Mouse (Mus musculus) urinary bladder, adult 18-20 months (tissue): ENCODE data around the gene Slc38a3.

Experiments
- DNase-seq, 2 experiments: peaks; one replicate each; pipeline ENCODE4 v3.0.0; 2022; ENCODE audit warnings: low spot score in 2 of 2, mixed read lengths in 2 of 2

Slc38a3 gene

DNA sequence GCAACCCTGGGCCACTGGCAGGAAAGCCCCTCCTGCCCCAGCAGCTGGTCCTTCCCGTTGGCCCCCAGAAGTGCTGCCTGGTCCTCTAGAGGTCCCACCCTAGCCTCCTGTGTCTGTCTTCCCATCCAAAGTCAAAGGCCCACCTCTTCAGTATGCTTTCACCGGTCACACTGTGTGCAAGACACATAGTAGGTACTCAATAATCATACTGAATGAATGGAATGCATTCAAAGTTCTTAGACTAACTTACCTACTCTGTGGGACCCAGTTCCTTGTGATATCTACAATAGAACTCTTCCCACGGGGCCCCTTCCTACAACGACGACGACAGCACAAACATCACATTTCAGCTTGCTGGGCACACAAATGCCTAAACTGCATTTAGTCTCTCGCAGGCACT is 4.0 kb downstream of the Slc38a3 start:
- DNase-seq: no peak

DNA sequence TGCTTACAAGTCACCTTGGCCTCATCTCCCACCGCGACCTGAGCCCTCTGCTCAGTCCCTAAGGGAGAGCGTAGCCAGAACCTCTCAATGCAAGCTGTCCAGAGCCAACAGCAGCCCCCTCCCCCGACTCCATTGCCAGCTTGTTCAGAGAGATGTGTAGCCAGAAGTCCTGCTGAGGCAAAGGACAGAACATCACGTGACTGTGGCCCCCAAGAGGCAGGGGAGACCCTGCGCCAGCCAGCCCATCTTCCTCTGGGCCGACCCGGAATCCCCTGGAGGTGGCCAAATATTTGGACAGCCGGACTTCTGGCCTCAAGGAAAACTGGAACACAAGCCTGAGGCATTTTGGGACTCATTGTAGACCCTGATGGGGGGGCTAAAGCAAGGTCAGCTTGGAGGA is 5.8 kb downstream of the Slc38a3 start:
- no peak for DNase-seq

DNA sequence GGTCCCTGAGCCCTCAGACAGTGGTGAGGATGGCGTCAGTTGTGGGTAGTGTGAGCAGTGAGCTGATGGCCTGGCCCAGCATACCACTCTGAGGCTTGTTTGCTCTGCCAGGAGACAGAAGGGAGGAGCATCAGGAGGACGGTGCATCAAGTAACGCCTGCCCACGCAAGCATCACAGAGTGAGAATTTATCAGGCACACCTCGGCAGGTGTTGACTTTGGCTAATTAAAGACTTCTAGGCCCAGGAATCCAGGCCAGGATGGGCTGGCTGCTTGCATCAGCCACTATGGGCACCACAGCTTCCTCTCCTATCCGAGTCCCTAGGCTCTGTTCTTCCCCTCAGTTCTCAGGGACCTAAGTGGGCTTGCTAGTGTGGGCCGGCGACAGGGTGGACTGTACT is 7.0 kb downstream of the Slc38a3 start:
- no peak for DNase-seq

DNA sequence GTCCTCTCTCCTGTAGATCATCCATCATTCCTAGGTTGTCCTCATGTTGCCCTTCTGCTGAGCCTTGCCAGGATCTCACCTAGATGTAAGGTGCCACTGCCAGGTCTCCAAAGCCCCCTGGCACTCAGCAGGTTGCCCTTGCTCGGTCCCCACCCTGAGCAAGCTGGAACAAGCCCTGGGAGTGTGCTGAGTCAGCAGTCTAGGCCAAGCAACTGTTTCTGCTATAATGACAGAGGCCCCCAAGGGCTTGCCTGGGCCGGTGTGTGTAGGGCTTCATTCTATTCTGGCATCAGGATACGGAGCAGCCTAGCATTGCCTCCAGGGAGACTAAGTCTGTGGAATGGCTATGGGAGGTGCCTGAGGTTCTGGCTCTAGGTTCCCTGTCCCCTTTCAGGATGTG is 8.6 kb downstream of the Slc38a3 start:
- DNase-seq: no peak

DNA sequence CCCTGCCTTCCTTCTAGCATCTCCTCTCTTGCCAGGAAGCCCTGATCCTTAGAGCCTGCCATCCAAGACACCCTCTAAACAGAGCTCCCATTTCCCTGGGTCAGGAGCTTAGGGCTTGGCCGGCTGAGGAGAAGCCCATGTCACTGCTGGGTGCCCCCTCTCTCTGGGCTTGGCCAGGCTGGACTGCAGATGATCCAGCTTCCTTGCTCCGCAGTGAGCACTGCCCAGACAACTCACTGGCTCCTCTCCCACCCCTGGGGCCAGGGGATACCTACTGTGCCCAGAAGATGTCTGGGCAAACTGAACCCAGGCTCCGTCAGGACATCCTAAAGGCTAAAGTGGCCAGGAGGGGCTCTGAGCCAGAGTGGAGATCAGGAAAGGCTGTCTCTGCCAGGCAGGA is 9.4 kb downstream of the Slc38a3 start:
- no peak for DNase-seq

DNA sequence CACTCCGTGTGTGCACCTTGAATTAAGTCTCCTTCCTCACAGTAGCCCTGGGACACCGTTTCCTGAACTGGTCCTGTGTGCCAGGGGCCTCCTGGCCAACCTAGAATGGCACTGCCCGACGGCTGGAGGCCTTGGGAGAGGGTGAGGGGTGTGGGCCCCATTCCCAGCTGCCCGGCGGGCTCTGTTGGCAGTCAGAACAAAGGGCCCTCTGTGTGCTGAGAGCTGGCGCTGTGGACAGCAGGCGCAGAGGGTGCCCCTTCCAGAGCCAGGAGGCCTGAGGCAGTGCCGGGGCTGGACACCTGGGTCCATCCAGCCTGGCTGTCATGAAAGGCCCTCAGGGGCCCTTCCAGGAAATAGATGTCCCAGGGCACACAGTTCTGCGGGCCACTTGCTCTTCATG is 9.8 kb downstream of the Slc38a3 start:
- DNase-seq: no peak

DNA sequence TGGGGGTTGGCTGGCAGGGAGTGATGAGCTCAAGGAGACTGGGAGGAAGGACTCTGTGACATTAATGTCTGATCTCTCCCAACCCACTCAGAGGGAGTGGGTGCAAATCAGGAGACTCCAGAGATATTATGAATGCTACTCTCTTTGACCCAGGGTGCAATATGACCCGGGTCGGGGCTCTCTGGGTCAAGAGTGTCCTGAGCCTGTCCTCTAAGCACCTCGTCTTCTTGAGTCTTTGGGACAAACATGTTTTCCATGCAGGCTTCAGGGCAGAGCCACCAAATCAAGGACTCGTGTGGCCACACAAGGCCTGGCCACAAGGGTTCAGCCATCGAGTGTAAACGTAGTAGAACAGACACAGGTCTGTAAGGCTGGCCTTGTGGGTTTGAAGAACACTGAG is 11.2 kb downstream of the Slc38a3 start:
- DNase-seq: no peak

DNA sequence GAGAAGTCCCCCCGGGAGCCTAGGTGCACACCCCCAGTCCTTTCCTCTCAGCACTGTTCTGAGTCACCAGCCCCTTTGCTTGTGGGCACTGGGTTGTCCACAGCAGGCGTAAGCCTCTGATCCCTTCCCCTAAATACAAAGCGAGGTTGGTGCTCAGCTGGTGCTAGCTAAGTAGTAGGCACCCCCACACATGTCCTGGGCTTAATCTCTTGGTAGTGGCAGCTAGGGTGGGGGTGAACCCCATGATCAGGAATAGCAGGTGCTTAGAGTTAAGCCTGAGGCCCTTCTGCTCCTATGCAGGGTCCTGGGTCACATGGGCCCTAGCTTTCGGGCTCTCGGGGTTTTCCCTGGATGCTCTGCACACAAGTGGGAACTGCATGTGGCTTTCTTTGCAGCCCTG is 12.2 kb downstream of the Slc38a3 start:
- DNase-seq: no peak

DNA sequence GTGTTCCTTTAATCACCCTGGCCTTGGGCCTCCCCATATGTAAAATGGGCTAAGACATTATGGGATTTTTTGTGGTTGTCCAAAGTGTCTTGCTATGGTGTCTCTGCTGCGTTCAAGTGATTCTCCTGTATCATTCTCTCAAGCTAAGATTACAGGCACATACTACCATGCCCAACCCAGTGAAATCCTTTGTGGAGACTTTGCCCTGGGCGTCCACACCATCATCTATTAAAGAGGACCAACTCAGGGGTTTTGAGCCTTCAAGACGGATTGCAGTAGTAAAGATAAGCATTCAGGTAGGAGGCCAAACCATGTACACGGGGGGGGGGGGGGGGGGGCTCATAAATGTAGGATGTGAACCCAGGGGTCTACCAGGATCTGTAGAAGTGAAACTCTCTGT is 14.7 kb downstream of the Slc38a3 start:
- DNase-seq: no peak

DNA sequence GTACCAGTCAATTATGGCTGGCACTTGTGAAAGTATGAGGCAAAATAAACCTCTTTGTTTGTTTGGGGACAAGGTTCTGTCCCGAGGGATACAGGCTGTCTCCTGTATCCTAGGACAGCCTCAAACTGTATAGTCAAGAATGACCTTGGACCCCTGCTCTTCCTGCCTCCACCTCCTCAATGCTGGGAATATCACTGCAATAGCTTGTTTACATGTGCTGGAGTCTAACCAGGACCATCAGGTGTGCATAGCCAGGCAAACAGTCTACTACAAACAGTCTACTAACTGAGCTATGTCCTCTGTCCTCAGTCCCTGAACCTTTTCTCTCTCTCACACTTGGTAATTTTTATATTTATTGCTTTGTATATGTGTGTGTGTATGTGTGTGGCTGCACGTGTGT is 15.9 kb downstream of the Slc38a3 start:
- no peak for DNase-seq

DNA sequence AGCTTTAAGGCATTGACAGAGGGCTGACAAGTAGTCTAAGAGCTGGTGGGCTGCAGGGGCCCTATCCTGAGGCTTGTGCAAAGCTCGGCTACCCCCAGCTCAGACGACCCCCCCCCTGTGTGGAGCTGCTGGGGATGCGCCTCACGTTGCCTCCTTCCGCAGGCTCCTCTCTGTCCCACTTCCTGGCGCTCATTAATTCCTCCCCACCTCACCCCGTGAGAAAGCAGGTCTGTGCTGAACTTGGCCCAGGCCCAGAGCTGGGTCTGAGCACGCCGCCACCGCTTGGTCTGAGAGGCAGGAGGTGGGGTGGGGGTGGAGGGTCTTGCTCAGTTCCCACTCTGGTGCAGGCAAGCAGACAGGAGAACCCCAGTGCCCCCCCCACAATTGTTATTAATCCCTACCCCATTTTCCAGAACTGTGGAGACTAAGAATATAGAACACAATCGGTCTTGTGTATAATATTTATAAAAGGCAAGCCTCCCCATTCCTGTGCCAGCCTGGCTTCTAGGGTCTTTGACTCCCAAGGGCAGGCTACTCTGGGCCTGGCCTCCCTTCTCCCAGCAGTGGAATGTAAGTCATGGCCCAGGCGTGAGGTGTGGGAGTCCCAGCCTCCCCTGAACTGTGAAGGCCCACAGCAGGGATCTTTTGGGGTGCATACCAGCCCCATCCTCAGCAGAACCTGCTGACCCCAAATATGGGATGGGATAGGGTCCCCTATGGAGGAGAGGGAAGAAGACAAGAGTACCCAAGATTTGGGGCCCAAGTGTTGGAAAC is 18.4 kb downstream of the Slc38a3 start:
- DNase-seq: no peak

DNA sequence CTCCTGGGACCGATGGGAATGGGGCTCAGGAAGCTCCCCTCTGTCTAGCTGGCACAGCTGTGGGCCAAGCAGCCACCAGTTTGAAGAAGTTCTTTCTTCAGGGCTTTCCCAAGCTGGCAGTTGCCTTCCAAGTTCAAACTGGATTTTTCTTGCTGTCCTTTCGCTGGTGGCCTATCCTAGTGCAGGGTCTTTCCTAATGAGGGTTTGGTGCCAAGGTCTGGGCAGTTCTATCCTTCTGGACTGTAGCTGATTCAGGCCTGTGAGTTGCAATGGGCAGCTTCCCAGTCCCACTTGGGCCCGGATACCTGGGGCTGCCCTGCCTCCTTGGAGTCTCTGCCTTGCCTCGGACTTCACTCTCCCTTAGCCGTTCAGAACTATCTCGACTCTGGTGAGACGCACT is 19.1 kb downstream of the Slc38a3 start:
- DNase-seq: no peak

DNA sequence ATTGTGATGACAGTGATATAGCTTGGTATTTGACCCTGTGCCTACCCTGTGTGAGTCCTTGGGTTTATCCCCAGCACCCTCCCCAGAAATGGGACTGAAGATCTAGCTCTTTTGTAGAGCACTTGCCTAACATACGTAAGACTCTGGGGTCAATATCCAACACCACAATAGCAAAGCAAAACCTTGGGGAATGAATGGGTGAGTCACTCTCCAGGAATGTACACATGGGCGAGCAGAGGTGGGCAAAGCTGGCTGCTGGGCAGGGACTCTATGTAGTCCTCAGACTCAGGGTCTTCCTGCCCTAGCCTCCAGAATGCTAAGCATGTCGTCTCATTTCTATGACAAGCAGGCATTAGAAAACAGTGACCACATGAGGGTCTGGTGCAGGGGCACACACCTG is 20.6 kb downstream of the Slc38a3 start:
- no peak for DNase-seq

DNA sequence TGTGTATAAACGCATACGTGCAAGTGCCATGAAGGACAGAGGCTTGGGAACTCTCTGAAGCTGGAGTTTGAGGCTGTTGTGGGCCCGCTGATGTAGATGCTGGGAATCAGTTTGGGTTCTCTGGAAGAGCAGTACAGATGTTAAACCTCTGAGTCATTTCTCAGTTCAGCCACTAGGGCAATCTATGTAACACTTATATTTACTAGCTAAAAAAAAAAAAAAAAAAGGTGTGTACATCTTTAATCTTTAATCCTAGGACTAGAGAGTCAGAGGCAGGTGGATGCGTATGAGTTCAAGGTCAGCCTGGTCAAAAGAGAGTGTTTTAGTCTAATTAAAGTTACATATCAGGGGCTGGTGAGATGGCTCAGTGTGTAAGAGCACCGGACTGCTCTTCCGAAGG is 22.4 kb downstream of the Slc38a3 start:
- DNase-seq: no peak

DNA sequence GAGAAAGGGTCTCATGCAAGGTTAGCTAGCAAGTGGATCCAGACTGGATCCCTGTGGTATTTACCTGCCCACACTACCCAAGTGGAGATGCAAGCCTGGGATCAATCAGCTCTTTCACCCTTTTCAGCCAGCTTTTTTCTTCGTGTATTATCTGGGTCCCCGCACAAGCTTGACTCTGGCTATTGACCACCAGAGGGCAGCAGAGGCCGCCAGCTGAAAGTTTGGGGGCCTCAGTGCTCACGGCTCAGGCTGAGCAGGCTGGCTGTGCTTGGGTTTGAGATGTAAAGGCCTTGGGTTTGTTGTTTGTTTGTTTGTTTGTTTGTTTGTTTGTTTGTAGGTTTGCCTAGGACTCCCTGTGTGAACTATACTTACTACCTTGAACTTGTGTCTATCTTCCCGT is 23.8 kb downstream of the Slc38a3 start:
- peak in 1 of 2 experiments; percentile 48 for DNase-seq

DNA sequence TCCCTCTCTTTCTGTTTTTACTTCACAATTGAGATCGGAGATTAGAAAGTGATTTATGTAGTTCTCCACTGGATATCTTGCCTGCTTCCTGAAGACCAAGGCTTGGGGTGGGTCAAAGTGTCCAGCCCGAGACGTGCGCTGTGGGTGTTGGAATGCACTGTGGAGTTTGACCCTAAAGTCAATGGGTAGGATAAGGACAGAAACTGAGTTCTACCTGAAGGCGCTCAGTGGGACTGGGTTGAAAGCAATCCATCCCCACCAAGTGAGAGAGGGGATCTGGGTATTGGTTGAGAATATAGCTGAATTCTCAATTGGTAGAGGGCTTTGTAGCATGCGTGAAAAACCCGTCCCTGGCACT is 24.2 kb downstream of the Slc38a3 start:
- no peak for DNase-seq

DNA sequence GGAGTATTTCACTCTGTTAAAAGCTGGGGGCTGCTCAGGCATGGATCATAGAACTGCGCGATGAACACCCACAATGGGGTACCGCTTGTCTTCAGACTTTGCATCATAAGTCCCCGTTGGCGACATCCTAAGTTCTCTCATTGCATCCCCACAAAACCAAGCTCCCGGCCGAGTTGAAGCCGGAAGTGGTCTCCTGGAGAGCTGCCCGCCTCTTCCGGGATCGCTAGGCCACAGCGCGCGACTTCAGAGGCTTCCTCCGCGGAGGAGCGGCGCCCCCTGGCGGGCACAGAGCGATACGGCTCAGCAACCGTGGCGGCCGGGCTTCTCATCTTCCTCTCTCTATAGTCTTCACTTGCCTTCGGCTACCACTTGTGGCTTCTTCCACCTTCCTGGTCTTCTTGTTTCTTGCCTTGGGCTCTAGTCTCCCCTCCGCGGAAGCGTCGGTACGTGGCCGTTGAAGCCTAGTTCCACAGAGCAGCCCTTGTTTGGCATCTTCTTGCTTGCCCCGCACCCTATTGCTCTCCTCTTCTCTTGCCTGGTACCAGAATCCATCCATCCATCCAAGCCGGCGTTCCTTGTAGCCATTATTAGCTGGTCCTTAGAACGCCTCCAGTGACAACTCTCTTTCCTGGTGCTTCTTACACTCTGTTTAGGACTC is 24.7 kb downstream of the Slc38a3 start:
- peak; percentile 82 to 85 for DNase-seq

DNA sequence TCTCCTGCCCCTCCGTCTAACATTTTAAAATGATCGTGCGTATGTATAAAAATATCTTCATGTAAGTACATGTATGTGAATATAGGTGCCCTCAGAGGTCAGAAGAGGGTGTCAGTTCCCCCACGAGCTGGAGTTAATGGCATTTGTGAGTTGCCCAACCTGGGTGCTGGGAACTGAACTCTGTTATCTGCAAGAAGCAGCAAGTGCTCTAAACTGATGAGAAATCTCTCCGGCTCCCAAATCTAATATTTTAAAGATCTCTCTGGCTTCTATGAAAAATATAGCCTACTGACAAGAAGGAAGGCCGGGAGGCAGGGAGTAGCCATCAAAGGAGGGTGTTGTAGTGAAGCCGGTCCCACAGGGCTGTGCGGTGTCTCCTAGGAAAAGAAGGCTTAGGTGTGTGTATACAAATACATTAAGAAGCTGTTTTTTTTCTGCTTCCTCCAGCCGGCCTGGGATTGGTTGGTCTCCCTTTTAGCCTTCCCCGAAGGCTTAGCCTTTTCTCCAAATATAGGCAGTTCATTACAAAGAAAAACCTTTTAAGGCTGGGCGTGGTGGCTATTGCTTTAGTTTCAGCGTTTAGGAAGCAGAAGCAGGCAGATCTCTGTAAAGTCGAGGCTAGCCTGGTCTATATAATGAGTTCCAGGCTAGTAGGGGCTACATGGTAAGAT is 25.7 kb downstream of the Slc38a3 start:
- DNase-seq: no peak

DNA sequence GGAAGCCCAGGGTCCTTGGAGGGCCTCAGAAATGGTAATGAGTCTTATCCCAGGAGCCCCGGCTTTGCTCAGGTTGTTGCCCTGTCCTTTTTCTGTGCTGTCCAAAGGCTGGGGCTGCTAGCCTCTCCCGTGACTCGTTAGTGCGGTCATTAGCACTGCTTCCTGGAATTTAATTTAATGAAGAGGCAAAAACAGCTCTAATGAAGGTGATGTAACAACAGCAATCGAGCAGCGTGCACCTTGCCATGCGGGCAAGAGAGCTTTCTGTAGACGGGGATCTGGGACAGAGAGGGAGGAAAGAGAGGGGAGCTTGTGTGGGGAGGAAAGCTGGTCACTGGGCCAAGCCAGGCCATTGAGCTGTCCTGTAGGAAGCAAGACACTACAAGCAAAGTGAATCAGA is 27.7 kb downstream of the Slc38a3 start:
- no peak for DNase-seq

DNA sequence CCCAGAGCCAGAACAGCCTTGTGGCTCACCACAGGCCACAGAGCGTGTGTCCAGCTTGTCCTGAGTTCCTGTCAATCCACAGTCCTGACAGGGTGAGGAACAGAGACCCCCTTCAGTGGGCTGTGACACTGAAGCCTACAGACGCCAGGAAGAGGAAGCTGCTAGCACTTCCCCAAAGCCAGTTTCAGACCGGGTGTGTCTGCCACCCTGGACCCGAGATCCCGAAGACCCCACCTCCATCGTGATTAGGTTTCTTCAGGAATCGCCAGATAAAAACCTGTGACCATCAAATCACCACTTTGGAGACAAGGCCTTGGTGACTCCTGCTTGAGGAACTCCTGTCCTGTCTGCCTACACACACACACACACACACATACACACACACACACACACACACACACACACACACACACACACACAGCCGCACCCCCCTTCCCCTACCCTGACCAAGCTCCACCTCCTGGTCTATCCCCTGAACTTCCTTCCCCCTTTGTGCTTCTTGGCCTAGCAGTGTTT is 29.0 kb downstream of the Slc38a3 start:
- DNase-seq: no peak

DNA sequence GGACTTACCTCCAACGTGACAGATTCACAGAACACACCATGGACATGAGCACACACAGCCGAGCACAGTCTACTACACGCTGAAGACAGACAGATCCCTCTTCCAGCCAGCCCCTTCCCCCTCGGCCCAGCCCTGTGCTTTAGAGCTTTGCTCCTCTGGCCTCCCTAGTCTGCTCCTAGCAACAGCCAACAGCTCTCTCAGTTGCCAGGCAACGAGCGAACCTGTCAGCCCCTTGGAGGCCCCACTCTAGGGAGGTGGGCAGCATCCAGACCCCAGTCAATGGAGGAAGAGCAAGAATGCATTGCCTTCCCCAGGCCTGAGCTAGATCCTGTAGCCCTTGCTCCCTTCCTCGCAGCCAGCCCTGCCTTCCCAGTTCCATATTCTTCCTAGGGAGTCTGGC is 32.3 kb downstream of the Slc38a3 start:
- DNase-seq: no peak

DNA sequence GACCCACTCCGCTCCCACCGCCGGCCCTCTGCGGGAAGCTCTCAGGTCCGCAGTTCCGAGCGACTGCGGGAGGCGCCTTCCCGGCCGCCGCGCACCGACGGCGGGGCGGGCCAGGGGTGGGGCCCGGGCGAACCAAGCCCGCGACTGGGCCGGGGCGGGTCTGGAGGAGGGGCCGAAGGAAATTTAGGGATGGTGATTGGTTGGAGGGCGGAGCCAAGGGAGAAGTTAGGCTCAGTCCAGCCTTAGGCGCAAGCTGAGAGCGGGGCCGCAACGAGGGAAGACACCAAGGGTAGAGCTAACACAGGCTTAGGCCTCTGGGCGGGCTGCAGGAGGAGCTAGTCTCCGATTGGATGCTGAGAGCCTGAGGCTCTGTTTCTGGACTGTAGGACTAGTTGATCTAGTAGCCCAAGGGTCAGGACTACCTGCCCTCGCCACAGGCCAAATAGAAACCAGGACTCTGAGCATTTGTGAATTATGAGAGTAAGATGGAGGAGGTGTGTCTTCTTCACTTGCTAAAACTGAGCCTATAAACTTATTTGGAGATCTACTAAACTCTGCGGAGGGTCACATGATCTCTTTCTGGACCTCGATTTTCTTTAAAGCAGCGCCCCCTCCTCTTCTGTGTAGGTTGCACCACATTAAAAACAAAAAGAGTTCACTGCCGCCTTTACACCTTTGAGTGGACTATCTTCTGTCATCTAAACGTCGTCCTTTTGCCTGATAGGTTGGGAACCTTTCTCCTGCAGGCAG is 33.9 kb downstream of the Slc38a3 start, which contains the start of gene Gnai2:
Gnai2 (minus strand) TSS at position 89 of the 750 bp plus-strand sequence.
- DNase-seq: peak; percentile 92 to 97
